Mouse (Mus musculus) spleen, adult 2 months (tissue): ENCODE measurements at regions not wholly inside any gene's neighbourhood (a gene's known extent, or its start where the extent isn't known, plus 50 kb on each side); places are given as distances from the start of the nearest gene placed in this dataset.

Source experiments
- CTCF ChIP-seq: fragments of 200-500 bp; IDR thresholded peaks from 2 replicates; pipeline ENCODE4 v1.5.1; 2011; ENCODE audit warnings: mild to moderate bottlenecking, inconsistent platforms; ENCODE audit not compliant: insufficient read depth, insufficient read length, insufficient replicate concordance; ENCODE audit errors: extremely low read depth
- POLR2A ChIP-seq: fragments of 200-500 bp; IDR thresholded peaks from 2 replicates; pipeline ENCODE4 v1.6.1; 2011; ENCODE audit warnings: low read depth, low read length, inconsistent platforms

GRCm38 (mm10) chr13:25958592-25958991 is 688.3 kb upstream of the Nrsn1 start:
- TF ChIP-seq CTCF = no peak
- TF ChIP-seq POLR2A = no peak
